Mouse (Mus musculus) MEL (cell line): Measurements from ENCODE around the gene Bmpr1b. TPM values are rescaled to one million over a fixed set of nuclear protein-coding genes. Genes with fewer than 3 reads are reported as not detected.

ENCODE experiments used
- DNase-seq: peaks from one replicate; pipeline ENCODE4 v3.0.0; 2011; ENCODE audit warnings: low read depth, low spot score
- H3K27ac ChIP-seq: 2 replicates; pipeline ENCODE4 v1.5.1; 2012; ENCODE audit warnings: low read depth, mild to moderate bottlenecking, control low read depth, low read length, moderate library complexity; ENCODE audit not compliant: control insufficient read depth
- H3K27me3 ChIP-seq, 2 experiments: fragments of 150-350 bp in 1 of 2; sonication (generic) in 1 of 2; 2 replicates each; pipeline ENCODE4 v1.6.1; 2012; ENCODE audit warnings: low read length in 2 of 2, mild to moderate bottlenecking in 2 of 2, improper control_type of control experiment in 1 of 2, moderate library complexity in 1 of 2; ENCODE audit not compliant: insufficient read depth in 2 of 2, control insufficient read depth in 1 of 2
- H3K36me3 ChIP-seq, 2 experiments: 2 replicates each; pipeline ENCODE4 v1.6.1; 2012 to 2014; ENCODE audit warnings: low read length in 2 of 2, improper control_type of control experiment in 1 of 2, inconsistent platforms in 1 of 2, mild to moderate bottlenecking in 1 of 2; ENCODE audit not compliant: insufficient read depth in 2 of 2, control insufficient read depth in 1 of 2
- H3K4me1 ChIP-seq, 2 experiments: fragments of 150-350 bp in 1 of 2; sonication (generic) in 1 of 2; 2 replicates each; pipeline ENCODE4 v1.6.1; 2012; ENCODE audit warnings: low read length in 2 of 2, improper control_type of control experiment in 1 of 2, mild to moderate bottlenecking in 1 of 2; ENCODE audit not compliant: insufficient read depth in 2 of 2, control insufficient read depth in 1 of 2
- H3K4me3 ChIP-seq, 2 experiments: fragments of 150-350 bp in 1 of 2; sonication (generic) in 1 of 2; 2 replicates each; pipeline ENCODE4 v1.5.1; 2012; ENCODE audit warnings: low read depth in 2 of 2, low read length in 2 of 2, mild to moderate bottlenecking in 2 of 2, moderate library complexity in 2 of 2, control low read depth in 1 of 2, improper control_type of control experiment in 1 of 2; ENCODE audit not compliant: control insufficient read depth in 1 of 2, insufficient read depth in 1 of 2
- H3K79me2 ChIP-seq: 2 replicates; pipeline ENCODE4 v1.6.1; 2012; ENCODE audit warnings: mild to moderate bottlenecking, low read length, moderate library complexity; ENCODE audit not compliant: control insufficient read depth, poor library complexity, insufficient read depth
- H3K9ac ChIP-seq: 2 replicates; pipeline ENCODE4 v1.6.1; 2012; ENCODE audit warnings: low read depth, mild to moderate bottlenecking, control low read depth, low read length, moderate library complexity; ENCODE audit not compliant: control insufficient read depth, poor library complexity, severe bottlenecking
- H3K9me3 ChIP-seq: fragments of 150-350 bp; sonication (generic); replicated peaks from 2 replicates; pipeline ENCODE4 v1.6.1; 2012; ENCODE audit warnings: mild to moderate bottlenecking, low read length, improper control_type of control experiment, moderate library complexity; ENCODE audit not compliant: insufficient read depth
- CHD1 ChIP-seq: IDR thresholded peaks from 2 replicates; pipeline ENCODE4 v1.6.1; 2012; ENCODE audit warnings: low read depth, mild to moderate bottlenecking, inconsistent platforms, low read length, improper control_type of control experiment
- E2F4 ChIP-seq: IDR thresholded peaks from 2 replicates; pipeline ENCODE4 v1.6.1; 2011; ENCODE audit warnings: low read depth, low read length, improper control_type of control experiment, borderline replicate concordance
- EP300 ChIP-seq, 2 experiments: IDR thresholded peaks; 2 replicates each; pipeline ENCODE4 v1.6.1; 2011; ENCODE audit warnings: improper control_type of control experiment in 2 of 2, low read length in 2 of 2, low read depth in 1 of 2, mild to moderate bottlenecking in 1 of 2
- GATA1 ChIP-seq: IDR thresholded peaks from 2 replicates; pipeline ENCODE4 v1.6.1; 2011; ENCODE audit warnings: low read depth, low read length, improper control_type of control experiment
- MAFK ChIP-seq: IDR thresholded peaks from 2 replicates; pipeline ENCODE4 v1.6.1; 2011; ENCODE audit warnings: low read depth, mild to moderate bottlenecking, low read length, improper control_type of control experiment, borderline replicate concordance
- MAZ ChIP-seq: IDR thresholded peaks from 2 replicates; pipeline ENCODE4 v1.6.1; 2012; ENCODE audit warnings: low read depth, mild to moderate bottlenecking, inconsistent platforms, low read length, improper control_type of control experiment
- MEF2A ChIP-seq: IDR thresholded peaks from 2 replicates; pipeline ENCODE4 v1.6.1; 2014; ENCODE audit warnings: low read depth, mild to moderate bottlenecking, inconsistent platforms, low read length, improper control_type of control experiment; ENCODE audit not compliant: poor library complexity, insufficient replicate concordance, severe bottlenecking; ENCODE audit errors: extremely low read depth
- MYB ChIP-seq: IDR thresholded peaks from 2 replicates; pipeline ENCODE4 v1.6.1; 2011; ENCODE audit warnings: mild to moderate bottlenecking, low read depth, low read length, improper control_type of control experiment
- MYC ChIP-seq: IDR thresholded peaks from 2 replicates; pipeline ENCODE4 v1.6.1; 2011; ENCODE audit warnings: low read depth, mild to moderate bottlenecking, low read length, improper control_type of control experiment, moderate library complexity
- NELFE ChIP-seq: IDR thresholded peaks from 2 replicates; pipeline ENCODE4 v1.6.1; 2011; ENCODE audit warnings: low read depth, low read length, improper control_type of control experiment
- NRF1 ChIP-seq: IDR thresholded peaks from 2 replicates; pipeline ENCODE4 v1.6.1; 2014; ENCODE audit warnings: low read depth, mild to moderate bottlenecking, inconsistent platforms, low read length, improper control_type of control experiment, moderate library complexity; ENCODE audit not compliant: poor library complexity, insufficient read depth, severe bottlenecking
- POLR2A ChIP-seq, 2 experiments: IDR thresholded peaks; 2 replicates each; pipeline ENCODE4 v1.6.1; 2011 to 2012; ENCODE audit warnings: low read length in 2 of 2, mild to moderate bottlenecking in 2 of 2, control low read depth in 1 of 2, improper control_type of control experiment in 1 of 2, low read depth in 1 of 2, moderate library complexity in 1 of 2; ENCODE audit not compliant: control insufficient read depth in 1 of 2, insufficient read depth in 1 of 2, poor library complexity in 1 of 2
- POLR2AphosphoS5 ChIP-seq: IDR thresholded peaks from 2 replicates; pipeline ENCODE4 v1.6.1; 2012; ENCODE audit warnings: low read depth, borderline replicate concordance, mild to moderate bottlenecking, inconsistent platforms, low read length, moderate library complexity, mixed read lengths
- RAD21 ChIP-seq: IDR thresholded peaks from 2 replicates; pipeline ENCODE4 v1.6.1; 2011; ENCODE audit warnings: mild to moderate bottlenecking, low read depth, low read length, improper control_type of control experiment
- RCOR1 ChIP-seq: IDR thresholded peaks from 2 replicates; pipeline ENCODE4 v1.6.1; 2012; ENCODE audit warnings: low read depth, mild to moderate bottlenecking, inconsistent platforms, low read length, improper control_type of control experiment
- SIN3A ChIP-seq: IDR thresholded peaks from 2 replicates; pipeline ENCODE4 v1.6.1; 2012; ENCODE audit warnings: low read length, improper control_type of control experiment, inconsistent platforms
- SMC3 ChIP-seq: IDR thresholded peaks from 2 replicates; pipeline ENCODE4 v1.6.1; 2011; ENCODE audit warnings: low read depth, low read length, improper control_type of control experiment
- TAL1 ChIP-seq: IDR thresholded peaks from 2 replicates; pipeline ENCODE4 v1.6.1; 2012; ENCODE audit warnings: mild to moderate bottlenecking, inconsistent platforms, low read length, moderate library complexity, mixed read lengths
- TBP ChIP-seq: IDR thresholded peaks from 2 replicates; pipeline ENCODE4 v1.8.0; 2011; ENCODE audit warnings: low read depth, low read length, improper control_type of control experiment
- UBTF ChIP-seq: IDR thresholded peaks from 2 replicates; pipeline ENCODE4 v1.6.1; 2012; ENCODE audit warnings: low read depth, mild to moderate bottlenecking, inconsistent platforms, low read length, improper control_type of control experiment, moderate library complexity, borderline replicate concordance; ENCODE audit not compliant: insufficient read depth
- ZC3H11A ChIP-seq: IDR thresholded peaks from 2 replicates; pipeline ENCODE4 v1.6.1; 2012; ENCODE audit warnings: low read depth, mild to moderate bottlenecking, inconsistent platforms, low read length, improper control_type of control experiment
- ZKSCAN1 ChIP-seq: IDR thresholded peaks from 2 replicates; pipeline ENCODE4 v1.6.1; 2012; ENCODE audit warnings: low read depth, mild to moderate bottlenecking, inconsistent platforms, low read length, improper control_type of control experiment, moderate library complexity
- ZMIZ1 ChIP-seq: IDR thresholded peaks from 2 replicates; pipeline ENCODE4 v1.6.1; 2012; ENCODE audit warnings: low read depth, mild to moderate bottlenecking, inconsistent platforms, low read length, improper control_type of control experiment, moderate library complexity
- polyA plus RNA-seq, 2 experiments: library from polyadenylated mRNA; stranded (reverse) in 1 of 2; unstranded in 1 of 2; fragments of >175 nt in 1 of 2; fragments of >200 nt in 1 of 2; gene quantifications; 2 replicates each; pipeline versions ENCODE4 v1.2.1 to v1.2.4; 2012; ENCODE audit warnings: low replicate concordance in 2 of 2, low read depth in 1 of 2; ENCODE audit not compliant: insufficient read length in 2 of 2, insufficient read depth in 1 of 2, missing spikeins in 1 of 2
- total RNA-seq: library from RNA; depleted of rRNA; stranded (reverse); fragments of 300-350 nt; gene quantifications from 2 replicates; pipeline ENCODE4 v1.2.3, GENCODE M21; 2012

Bmpr1b gene
- total and polyA plus RNA-seq, 3 experiments: not detected

DNA sequence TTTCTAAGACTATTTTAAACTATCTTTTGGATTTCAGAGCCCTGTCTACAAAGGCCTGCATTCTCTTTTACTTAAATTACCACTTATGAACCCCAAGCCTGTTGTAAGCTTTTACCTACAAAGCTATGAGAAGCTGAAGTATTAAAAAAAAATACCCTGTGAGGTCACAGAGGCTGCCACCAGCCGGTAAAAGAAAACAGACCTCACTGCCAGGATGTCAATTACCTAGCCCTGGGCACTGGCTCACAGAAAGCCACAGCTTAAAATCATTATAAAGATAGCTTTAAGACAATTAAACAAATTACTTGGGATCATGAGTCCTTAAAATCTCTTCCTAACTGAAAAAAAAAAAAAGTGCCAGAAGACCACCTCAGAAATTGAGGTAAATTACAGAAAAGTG, 85.1 kb downstream of the Bmpr1b start:
- H3K36me3 ChIP-seq: no peaks in the 10 kb centered on the region
- no peak for DNase-seq
- H3K79me2 ChIP-seq: no peaks in the 10 kb centered on the region
- H3K9ac ChIP-seq: no peak overlapping the region
- H3K4me1 ChIP-seq: no peaks in the 10 kb centered on the region
- no peaks in the 10 kb centered on the region for H3K9me3 ChIP-seq
- H3K27ac ChIP-seq: no peak overlapping the region
- TF ChIP-seq MYB (no peak), TAL1 (no peak), SIN3A (no peak), CHD1 (no peak), ZKSCAN1 (no peak), MAZ (no peak), MEF2A (no peak), TBP (no peak), EP300 (IDR thresholded peaks at IDR 0.05; ENCODE audit: low read depth in 1 of 2, low read length in 2 of 2) (no peak), SMC3 (no peak), NRF1 (no peak), E2F4 (no peak), ZMIZ1 (no peak), GATA1 (no peak), NELFE (no peak), ZC3H11A (no peak)
- no peaks in the 10 kb centered on the region for H3K27me3 ChIP-seq
- H3K4me3 ChIP-seq: no peak overlapping the region

DNA sequence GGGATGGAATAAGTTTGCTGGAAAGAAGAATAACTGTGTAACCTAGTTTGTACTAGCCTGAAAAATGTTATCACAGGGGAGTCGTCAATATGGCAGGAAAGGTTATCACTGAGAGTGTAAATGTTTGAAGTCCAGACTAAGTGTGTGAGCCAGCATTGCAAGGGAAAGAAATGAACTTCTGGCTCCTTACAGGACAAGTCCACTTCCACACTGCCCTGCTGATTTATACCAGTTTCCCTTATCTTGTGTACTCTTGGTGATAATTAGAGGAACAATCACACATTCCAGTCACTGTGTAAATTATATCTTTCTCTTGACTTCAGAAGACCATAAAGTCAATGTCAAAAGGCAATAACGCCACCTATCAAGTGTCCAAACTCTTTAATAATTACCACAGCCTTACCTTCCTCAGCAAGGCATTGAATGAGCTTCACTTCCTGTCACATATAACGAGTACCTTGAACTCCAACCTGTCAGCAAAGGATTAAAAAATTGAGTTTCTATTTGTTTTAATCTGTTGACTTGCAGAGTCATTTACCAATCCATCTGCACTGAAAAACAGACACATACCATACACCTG, 91.4 kb downstream of the Bmpr1b start:
- H3K79me2 ChIP-seq: no peaks in the 10 kb centered on the region
- no peak for DNase-seq
- no peak overlapping the region for H3K9ac ChIP-seq
- TF ChIP-seq ZMIZ1 (no peak), ZC3H11A (no peak), TBP (no peak), MYC (no peak), RCOR1 (no peak), NRF1 (no peak), EP300 (IDR thresholded peaks at IDR 0.05; ENCODE audit: low read depth in 1 of 2, low read length in 2 of 2) (no peak), NELFE (no peak), POLR2AphosphoS5 (no peak), MEF2A (no peak), RAD21 (no peak), CHD1 (no peak), POLR2A (IDR thresholded peaks at IDR 0.05; ENCODE audit: control insufficient read depth in 1 of 2, insufficient read depth in 1 of 2, low read depth in 1 of 2, low read length in 2 of 2, poor library complexity in 1 of 2) (no peak), MAZ (no peak), UBTF (no peak), MAFK (no peak)
- no peaks in the 10 kb centered on the region for H3K36me3 ChIP-seq
- H3K4me3 ChIP-seq: no peak overlapping the region
- H3K27me3 ChIP-seq: no peaks in the 10 kb centered on the region
- H3K9me3 ChIP-seq: no peaks in the 10 kb centered on the region
- no peaks in the 10 kb centered on the region for H3K4me1 ChIP-seq
- H3K27ac ChIP-seq: no peak overlapping the region
